Mouse (Mus musculus) lung, embryonic 16.5 days (tissue): ENCODE measurements around the gene Xpo5. TPM values are rescaled to one million over a fixed set of nuclear protein-coding genes. Genes with fewer than 3 reads are reported as not detected.

ENCODE experiments used
- ATAC-seq: fragments of 200-750 bp; cut with Nextera tagmentation; 2 replicates; pipeline ENCODE4 v1.8.0; 2017; ENCODE audit warnings: low read depth, mild to moderate bottlenecking, moderate library complexity
- H3K27ac ChIP-seq: fragments of 300-500 bp; sonication (generic); 2 replicates; pipeline ENCODE4 v1.5.1; 2014; ENCODE audit warnings: mild to moderate bottlenecking, control low read depth, low read length
- H3K27me3 ChIP-seq: fragments of 300-500 bp; sonication (generic); 2 replicates; pipeline ENCODE4 v1.6.1; 2014; ENCODE audit warnings: low read depth, low read length, mixed read lengths; ENCODE audit not compliant: control insufficient read depth, insufficient read depth
- H3K36me3 ChIP-seq: fragments of 300-500 bp; sonication (generic); 2 replicates; pipeline ENCODE4 v1.6.1; 2014; ENCODE audit warnings: low read length; ENCODE audit not compliant: control insufficient read depth, insufficient read depth
- H3K4me1 ChIP-seq: fragments of 300-500 bp; sonication (generic); replicated peaks from 2 replicates; pipeline ENCODE4 v1.6.1; 2014; ENCODE audit warnings: low read length, mixed read lengths; ENCODE audit not compliant: control insufficient read depth, insufficient read depth
- H3K4me2 ChIP-seq: fragments of 300-500 bp; sonication (generic); 2 replicates; pipeline ENCODE4 v1.6.1; 2014; ENCODE audit warnings: low read depth, low read length, control low read depth
- H3K4me3 ChIP-seq: fragments of 300-500 bp; sonication (generic); 2 replicates; pipeline ENCODE4 v1.5.1; 2014; ENCODE audit warnings: mild to moderate bottlenecking, low read length, control low read depth
- H3K9ac ChIP-seq: fragments of 300-500 bp; sonication (generic); 2 replicates; pipeline ENCODE4 v1.6.1; 2014; ENCODE audit warnings: low read length, control low read depth
- H3K9me3 ChIP-seq: fragments of 300-500 bp; sonication (generic); 2 replicates; pipeline ENCODE4 v1.6.1; 2016; ENCODE audit warnings: low read length; ENCODE audit not compliant: control insufficient read depth
- WGBS: fragments of 180-500 bp; shearing (Covaris S2); extraction: QIAGEN DNeasy Blood & Tissue Kit; methylation state at CpG from one replicate; pipeline ENCODE4 v1.1.7; 2014; 5-methylcytosine and 5-hydroxymethylcytosine counted together
- polyA plus RNA-seq: library from polyadenylated mRNA; unstranded; fragments of >200 nt; fragmentation: Nextera tagmentation; extraction: Ambion mirVana; gene quantifications from 2 replicates; pipeline ENCODE4 v1.2.1, GENCODE M21; 2015

Xpo5 gene
- polyA plus RNA-seq, 1 experiment from 2014 or later = 33.8 TPM

DNA sequence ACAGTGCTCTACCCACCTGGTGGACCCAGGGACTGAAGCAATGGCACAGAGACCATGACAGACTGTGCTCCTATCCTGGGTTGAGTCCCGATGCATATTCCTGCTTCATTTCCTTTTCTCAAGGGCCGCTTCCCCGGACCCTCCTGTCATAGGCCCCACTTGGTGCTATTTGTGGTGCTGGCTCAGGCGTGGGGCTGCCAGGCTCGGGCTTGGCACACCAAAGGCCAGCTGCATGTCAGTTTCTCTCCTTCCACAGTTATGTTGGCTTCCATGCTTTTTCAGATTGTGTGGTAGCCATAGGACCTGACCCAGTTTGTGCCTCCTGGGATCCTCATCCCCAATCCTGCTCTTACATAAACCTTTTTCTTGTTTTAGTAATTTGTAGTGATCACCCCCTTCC, 33.8 kb upstream of the Xpo5 start:
- no peaks in the 10 kb centered on the region for H3K9me3 ChIP-seq
- 91% methylated on average over 5 of the region's 5 CpGs for WGBS
- no peak overlapping the region for H3K4me2 ChIP-seq
- no peak overlapping the region for H3K9ac ChIP-seq
- no peak overlapping the region for H3K4me3 ChIP-seq
- no peaks in the 10 kb centered on the region for H3K27me3 ChIP-seq
- ATAC-seq = no peak
- no peak overlapping the region for H3K27ac ChIP-seq
- no peaks in the 10 kb centered on the region for H3K4me1 ChIP-seq
- H3K36me3 ChIP-seq = peaks cover 59% of the 10 kb centered on the region

DNA sequence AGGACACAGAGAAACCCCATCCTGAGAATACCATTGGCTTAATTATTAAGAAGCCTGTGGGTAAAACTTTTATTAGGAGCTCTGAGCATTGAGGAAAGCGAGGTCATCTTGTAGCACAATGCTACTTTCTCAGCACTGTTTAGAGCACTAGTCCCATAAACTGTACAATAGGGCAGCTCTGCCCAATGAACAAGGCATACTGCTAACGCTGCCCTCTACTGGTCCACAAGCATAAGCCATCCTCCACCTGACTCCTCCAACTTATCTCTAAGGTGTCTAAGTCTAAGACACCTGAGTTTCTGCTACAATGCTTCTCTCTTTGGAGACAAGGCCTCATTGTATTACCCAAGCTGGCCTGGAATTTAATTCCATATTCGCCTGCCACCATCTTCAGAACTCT, 32.0 kb upstream of the Xpo5 start:
- Histone ChIP-seq H3K9ac (no peak overlapping the region), H3K27ac (no peak overlapping the region), H3K27me3 (no peaks in the 10 kb centered on the region), H3K4me3 (no peak overlapping the region), H3K4me2 (no peak overlapping the region), H3K4me1 (no peaks in the 10 kb centered on the region), H3K9me3 (no peaks in the 10 kb centered on the region), H3K36me3 (peaks cover 48% of the 10 kb centered on the region)
- 64% methylated on average over 3 of the region's 3 CpGs for WGBS
- ATAC-seq = no peak

DNA sequence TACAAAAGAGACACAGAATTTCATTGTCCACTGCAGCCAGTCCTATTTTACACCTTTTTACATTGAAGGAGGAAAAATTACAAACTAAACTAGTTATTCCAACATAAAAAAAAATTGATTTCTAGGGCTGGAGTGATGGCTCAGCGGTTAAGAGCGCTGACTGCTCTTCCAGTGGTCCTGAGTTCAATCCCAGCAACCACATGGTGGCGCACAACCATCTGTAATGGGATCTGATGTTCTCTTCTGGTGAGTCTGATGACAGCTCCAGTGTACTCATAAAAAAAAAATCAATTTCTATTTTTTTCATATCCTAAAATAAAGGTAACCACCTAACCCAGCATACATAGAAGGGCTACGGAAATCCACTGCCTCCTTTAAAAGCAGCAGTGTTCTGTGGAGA, 20.3 kb upstream of the Xpo5 start:
- H3K27ac ChIP-seq = no peak overlapping the region
- no peak overlapping the region for H3K4me2 ChIP-seq
- H3K9me3 ChIP-seq = no peaks in the 10 kb centered on the region
- H3K9ac ChIP-seq = no peak overlapping the region
- ATAC-seq = no peak
- peaks cover 49% of the 10 kb centered on the region for H3K36me3 ChIP-seq
- H3K27me3 ChIP-seq = no peaks in the 10 kb centered on the region
- no peak overlapping the region for H3K4me3 ChIP-seq
- 80% methylated on average over 4 of the region's 4 CpGs for WGBS
- H3K4me1 ChIP-seq = no peaks in the 10 kb centered on the region

DNA sequence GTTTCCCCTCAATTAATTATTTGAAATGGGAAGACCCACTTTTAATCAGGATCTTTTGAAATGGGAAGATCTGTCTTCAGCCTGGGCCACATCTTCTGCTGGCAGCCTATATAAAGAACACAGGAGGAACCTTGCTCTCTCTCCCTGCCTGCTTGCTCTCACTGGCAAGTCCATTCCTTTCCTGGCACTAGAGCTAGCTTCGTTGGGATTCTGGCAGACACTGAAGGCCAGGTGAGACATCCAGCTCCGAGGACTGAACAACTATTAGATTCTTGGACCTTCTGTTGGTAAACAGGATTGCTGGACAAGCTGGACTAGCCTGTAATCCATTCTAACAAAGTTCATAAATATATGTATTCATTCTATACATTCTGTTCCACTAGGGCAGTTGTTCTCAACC, 13.8 kb upstream of the Xpo5 start:
- no peak overlapping the region for H3K4me2 ChIP-seq
- no peaks in the 10 kb centered on the region for H3K27me3 ChIP-seq
- no peak for ATAC-seq
- no peaks in the 10 kb centered on the region for H3K4me1 ChIP-seq
- H3K27ac ChIP-seq = no peak overlapping the region
- no peaks in the 10 kb centered on the region for H3K9me3 ChIP-seq
- H3K4me3 ChIP-seq = no peak overlapping the region
- H3K9ac ChIP-seq = no peak overlapping the region
- 90% methylated on average over 2 of the region's 2 CpGs for WGBS
- H3K36me3 ChIP-seq = peaks cover 59% of the 10 kb centered on the region

DNA sequence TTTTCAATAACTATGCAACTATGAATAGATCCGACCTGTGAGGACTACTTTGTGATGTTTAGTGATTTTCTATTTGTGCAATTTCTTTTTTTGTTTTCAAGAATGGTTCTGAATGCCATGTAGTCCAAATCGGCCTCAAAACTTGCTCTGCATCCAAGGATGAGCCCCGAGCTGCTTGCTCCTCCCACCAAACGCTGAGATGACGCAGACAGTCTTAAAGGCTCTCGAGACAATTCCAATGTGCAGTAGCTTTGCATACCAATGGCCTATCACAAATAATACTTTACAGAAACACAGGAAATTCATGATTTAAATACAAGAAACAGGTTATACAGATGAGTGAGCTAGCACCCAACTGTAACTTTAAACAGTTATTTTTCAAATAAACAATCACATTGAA, 1.4 kb upstream of the Xpo5 start:
- Histone ChIP-seq H3K27ac (no peak overlapping the region), H3K9me3 (no peaks in the 10 kb centered on the region), H3K4me3 (peak overlapping the region; percentile 97), H3K4me2 (peak overlapping the region; percentile 89), H3K9ac (peak overlapping the region; percentile 24; the same call in 1 of the 2 replicates), H3K4me1 (peaks cover 22% of the 10 kb centered on the region), H3K36me3 (peaks cover 27% of the 10 kb centered on the region), H3K27me3 (no peaks in the 10 kb centered on the region)
- no peak for ATAC-seq
- WGBS = 39% methylated on average over 6 of the region's 6 CpGs

DNA sequence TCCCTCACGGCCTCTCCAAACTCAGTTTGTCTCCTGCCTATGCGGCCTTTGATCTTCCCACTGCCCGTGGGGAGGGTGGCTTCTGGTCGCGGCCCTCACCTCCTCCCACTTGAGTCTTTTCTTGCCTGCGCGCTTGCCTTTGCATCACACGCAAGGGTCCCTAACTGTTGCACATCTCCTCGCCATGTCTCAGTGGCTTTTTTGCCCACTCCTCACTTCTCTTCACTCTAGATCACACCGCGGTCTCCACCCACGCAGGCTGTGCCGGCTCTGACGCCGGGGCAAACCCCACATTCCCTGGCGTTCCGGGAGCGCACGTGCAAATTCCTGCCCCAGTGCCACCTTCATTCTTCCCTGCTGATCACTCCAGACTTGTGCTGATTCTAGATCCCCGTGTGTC, 496 bp downstream of the Xpo5 start:
- peaks cover 22% of the 10 kb centered on the region for H3K4me1 ChIP-seq
- 0% methylated on average over 20 of the region's 20 CpGs for WGBS
- H3K9me3 ChIP-seq = no peaks in the 10 kb centered on the region
- H3K27me3 ChIP-seq = no peaks in the 10 kb centered on the region
- H3K4me3 ChIP-seq = peak overlapping the region; percentile 97
- ATAC-seq = peak; percentile 21; the same call in 1 of the 2 replicates
- peak overlapping the region; percentile 96 for H3K4me2 ChIP-seq
- H3K36me3 ChIP-seq = peaks cover 24% of the 10 kb centered on the region
- H3K9ac ChIP-seq = peak overlapping the region; percentile 83
- peak overlapping the region; percentile 91 for H3K27ac ChIP-seq

DNA sequence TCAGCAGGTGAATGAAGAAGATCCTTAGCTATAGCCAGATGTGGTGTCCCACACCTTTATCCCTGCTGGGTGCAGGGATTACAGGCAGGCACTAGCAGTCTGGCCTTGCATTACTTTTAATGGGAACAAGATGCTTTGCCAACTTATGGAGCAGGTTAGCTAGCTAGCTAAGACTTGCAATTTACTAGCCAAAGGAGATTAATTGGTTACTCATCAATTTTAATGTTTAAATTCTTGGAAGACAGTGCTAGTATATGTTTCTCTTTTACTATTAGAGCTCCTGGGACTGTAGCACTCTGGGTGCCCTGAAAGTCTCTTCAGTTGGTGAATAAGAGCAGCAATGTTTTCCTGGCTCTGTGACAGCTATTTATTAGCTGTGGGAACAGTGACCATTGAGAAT, 4.1 kb downstream of the Xpo5 start:
- Histone ChIP-seq H3K4me3 (no peak overlapping the region), H3K4me2 (no peak overlapping the region), H3K36me3 (peaks cover 43% of the 10 kb centered on the region), H3K4me1 (peaks cover 12% of the 10 kb centered on the region), H3K9ac (no peak overlapping the region), H3K27ac (no peak overlapping the region), H3K9me3 (no peaks in the 10 kb centered on the region), H3K27me3 (no peaks in the 10 kb centered on the region)
- ATAC-seq = no peak

DNA sequence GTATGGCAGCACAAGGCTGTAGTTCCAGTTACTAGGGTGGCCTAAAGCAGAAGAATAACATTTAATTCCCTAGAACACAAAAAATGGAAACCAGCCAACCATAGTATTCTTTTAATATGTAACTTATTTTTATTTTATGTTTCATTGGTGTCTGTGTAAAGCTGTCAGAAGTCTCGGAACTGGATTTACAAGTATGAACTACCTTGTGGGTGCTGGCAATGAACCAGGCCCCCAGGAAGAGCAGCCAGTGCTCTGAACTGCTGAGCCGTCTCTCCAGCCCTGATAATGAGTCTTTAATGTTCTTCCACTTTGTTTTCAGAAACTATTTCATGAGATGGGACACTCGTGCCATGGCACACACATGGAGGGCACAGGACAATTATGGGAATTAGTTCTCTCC, 8.0 kb downstream of the Xpo5 start:
- no peaks in the 10 kb centered on the region for H3K4me1 ChIP-seq
- no peak overlapping the region for H3K9ac ChIP-seq
- no peak for ATAC-seq
- 79% methylated on average over 3 of the region's 3 CpGs for WGBS
- no peak overlapping the region for H3K27ac ChIP-seq
- H3K27me3 ChIP-seq = no peaks in the 10 kb centered on the region
- no peak overlapping the region for H3K4me3 ChIP-seq
- no peaks in the 10 kb centered on the region for H3K9me3 ChIP-seq
- peaks cover 60% of the 10 kb centered on the region for H3K36me3 ChIP-seq
- no peak overlapping the region for H3K4me2 ChIP-seq

DNA sequence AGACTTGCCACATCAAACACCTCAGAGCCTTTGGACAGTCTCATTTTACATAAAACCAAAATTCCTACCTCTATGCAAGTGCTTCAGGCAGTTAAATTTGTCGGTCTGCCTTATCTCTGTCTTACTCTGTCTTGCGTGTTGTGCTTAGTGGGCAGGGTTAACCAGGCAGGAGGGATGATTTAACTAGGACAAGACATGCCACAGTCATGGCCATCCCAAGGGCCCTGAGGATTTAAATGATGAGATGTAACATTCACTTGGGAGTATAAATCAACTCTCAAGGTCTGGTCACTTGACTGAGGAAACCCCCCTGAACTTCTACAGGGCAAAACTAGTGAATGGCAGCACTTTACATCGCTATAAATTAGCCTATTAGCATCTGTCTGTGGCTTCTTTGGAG, 19.0 kb downstream of the Xpo5 start:
- no peak for ATAC-seq
- H3K27ac ChIP-seq = no peak overlapping the region
- H3K4me2 ChIP-seq = no peak overlapping the region
- no peaks in the 10 kb centered on the region for H3K27me3 ChIP-seq
- 77% methylated on average over 3 of the region's 3 CpGs for WGBS
- peaks cover 59% of the 10 kb centered on the region for H3K36me3 ChIP-seq
- no peaks in the 10 kb centered on the region for H3K4me1 ChIP-seq
- no peak overlapping the region for H3K4me3 ChIP-seq
- H3K9me3 ChIP-seq = no peaks in the 10 kb centered on the region
- no peak overlapping the region for H3K9ac ChIP-seq

DNA sequence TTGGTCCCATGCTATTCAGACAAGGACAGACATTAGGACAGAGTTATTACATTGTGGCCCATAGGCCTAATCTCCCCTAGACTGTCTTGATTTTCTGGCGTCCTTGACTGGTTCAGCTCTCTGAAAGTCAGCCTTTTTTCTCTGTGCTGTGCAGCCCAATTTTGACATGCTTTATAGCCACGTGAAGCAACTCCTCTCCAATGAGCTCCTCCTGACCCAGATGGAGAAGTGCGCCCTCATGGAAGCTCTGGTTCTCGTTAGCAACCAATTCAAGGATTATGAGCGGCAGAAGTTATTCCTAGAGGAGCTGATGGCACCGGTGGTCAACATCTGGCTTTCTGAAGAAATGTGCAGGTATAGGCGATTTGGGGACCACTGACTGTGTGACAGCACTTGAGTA, 25.0 kb downstream of the Xpo5 start:
- H3K27ac ChIP-seq = no peak overlapping the region
- peaks cover 59% of the 10 kb centered on the region for H3K36me3 ChIP-seq
- no peak overlapping the region for H3K4me3 ChIP-seq
- ATAC-seq = no peak
- H3K4me2 ChIP-seq = no peak overlapping the region
- WGBS = 86% methylated on average over 7 of the region's 7 CpGs
- H3K9ac ChIP-seq = no peak overlapping the region
- H3K27me3 ChIP-seq = no peaks in the 10 kb centered on the region
- no peaks in the 10 kb centered on the region for H3K4me1 ChIP-seq
- no peaks in the 10 kb centered on the region for H3K9me3 ChIP-seq
